Mouse (Mus musculus) forebrain, embryonic 12.5 days (tissue): ENCODE data around the gene Sh3gl2. TPM values are rescaled to one million over a fixed set of nuclear protein-coding genes. Genes with fewer than 3 reads are reported as not detected.

Source experiments
- ATAC-seq: fragments of 200-750 bp; cut with Nextera tagmentation; 2 replicates; pipeline ENCODE4 v1.8.0; 2017; ENCODE audit warnings: moderate TSS enrichment; ENCODE audit not compliant: low FRiP score
- H3K27ac ChIP-seq: fragments of 300-500 bp; sonication (generic); 2 replicates; pipeline ENCODE4 v1.5.1; 2016; ENCODE audit warnings: mild to moderate bottlenecking
- H3K27me3 ChIP-seq: fragments of 300-500 bp; sonication (generic); 2 replicates; pipeline ENCODE4 v1.6.1; 2016; ENCODE audit warnings: mild to moderate bottlenecking
- H3K36me3 ChIP-seq: fragments of 300-500 bp; sonication (generic); replicated peaks from 2 replicates; pipeline ENCODE4 v1.6.1; 2016; ENCODE audit warnings: mild to moderate bottlenecking
- H3K4me1 ChIP-seq: fragments of 300-500 bp; sonication (generic); 2 replicates; pipeline ENCODE4 v1.6.1; 2016
- H3K4me2 ChIP-seq: fragments of 300-500 bp; sonication (generic); 2 replicates; pipeline ENCODE4 v1.6.1; 2016; ENCODE audit warnings: mild to moderate bottlenecking, moderate library complexity
- H3K4me3 ChIP-seq: fragments of 300-500 bp; sonication (generic); replicated peaks from 2 replicates; pipeline ENCODE4 v1.5.1; 2016; ENCODE audit warnings: mild to moderate bottlenecking
- H3K9ac ChIP-seq: fragments of 300-500 bp; sonication (generic); 2 replicates; pipeline ENCODE4 v1.6.1; 2016; ENCODE audit warnings: mild to moderate bottlenecking
- H3K9me3 ChIP-seq: fragments of 300-500 bp; sonication (generic); 2 replicates; pipeline ENCODE4 v1.6.1; 2016
- WGBS: fragments of 180-500 bp; shearing (Covaris S2); methylation state at CpG from one replicate; pipeline ENCODE4 v1.1.7; 2016; 5-methylcytosine and 5-hydroxymethylcytosine counted together
- polyA plus RNA-seq: library from polyadenylated mRNA; unstranded; fragments of >200 nt; fragmentation: Nextera tagmentation; extraction: Ambion mirVana; gene quantifications from 2 replicates; pipeline ENCODE4 v1.2.1, GENCODE M21; 2016

Sh3gl2 gene
- polyA plus RNA-seq, 1 experiment from 2014 or later: 14.0 TPM

GRCm38 (mm10) chr4:85402823-85403222 is 197.9 kb downstream of the Sh3gl2 start:
- peaks cover 4% of the 10 kb centered on the region for H3K27me3 ChIP-seq
- no peak overlapping the region for H3K9ac ChIP-seq
- H3K4me1 ChIP-seq: peaks cover 6% of the 10 kb centered on the region; the same call in 1 of the 2 replicates
- no peak overlapping the region for H3K4me2 ChIP-seq
- 44% methylated on average over 4 of the region's 4 CpGs for WGBS
- peak; percentile 56; the same call in 1 of the 2 replicates for ATAC-seq
- H3K4me3 ChIP-seq: no peak overlapping the region
- no peak overlapping the region for H3K27ac ChIP-seq
- no peaks in the 10 kb centered on the region for H3K36me3 ChIP-seq
- no peaks in the 10 kb centered on the region for H3K9me3 ChIP-seq

- peaks cover 4% of the 10 kb centered on the region; the same call in 1 of the 2 replicates for H3K27me3 ChIP-seq
- H3K9ac ChIP-seq: no peak overlapping the region
- H3K4me1 ChIP-seq: peaks cover 6% of the 10 kb centered on the region; the same call in 1 of the 2 replicates
- H3K9me3 ChIP-seq: no peaks in the 10 kb centered on the region
- no peaks in the 10 kb centered on the region for H3K36me3 ChIP-seq
- H3K4me3 ChIP-seq: no peak overlapping the region
- ATAC-seq: peak; percentile 69
- H3K4me2 ChIP-seq: no peak overlapping the region
- H3K27ac ChIP-seq: no peak overlapping the region
- WGBS: 48% methylated on average over 10 of the region's 10 CpGs
These were observed 199.7 kb downstream of the Sh3gl2 start for GRCm38 (mm10) chr4:85404424-85405194.

DNA sequence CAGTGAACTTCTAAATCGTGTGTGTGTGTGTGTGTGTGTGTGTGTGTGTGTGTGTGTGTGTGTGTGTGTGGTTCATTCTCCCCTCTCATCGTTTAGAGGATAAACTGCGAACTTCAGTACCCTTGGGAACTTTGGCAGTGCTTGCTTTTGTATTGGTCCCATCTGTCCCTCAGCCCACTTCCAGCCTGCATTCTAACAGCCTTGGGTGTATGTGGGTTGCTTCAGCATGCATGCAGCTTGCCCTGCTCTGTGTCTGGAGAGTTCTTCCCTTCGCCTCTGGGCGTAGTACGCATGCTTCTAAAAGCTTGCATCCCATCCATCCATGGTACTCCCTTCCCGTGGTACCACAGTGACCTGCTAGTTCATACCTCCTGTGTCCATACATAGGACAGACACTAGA is 200.3 kb downstream of the Sh3gl2 start:
- Histone ChIP-seq H3K9ac (no peak overlapping the region), H3K9me3 (no peaks in the 10 kb centered on the region), H3K4me3 (no peak overlapping the region), H3K4me2 (no peak overlapping the region), H3K27ac (no peak overlapping the region), H3K36me3 (no peaks in the 10 kb centered on the region), H3K4me1 (peaks cover 6% of the 10 kb centered on the region; the same call in 1 of the 2 replicates), H3K27me3 (peaks cover 4% of the 10 kb centered on the region; the same call in 1 of the 2 replicates)
- WGBS: 85% methylated on average over 7 of the region's 7 CpGs
- ATAC-seq: 0 out of 2 replicates have a peak, but pooled peaks have one; percentile 30

DNA sequence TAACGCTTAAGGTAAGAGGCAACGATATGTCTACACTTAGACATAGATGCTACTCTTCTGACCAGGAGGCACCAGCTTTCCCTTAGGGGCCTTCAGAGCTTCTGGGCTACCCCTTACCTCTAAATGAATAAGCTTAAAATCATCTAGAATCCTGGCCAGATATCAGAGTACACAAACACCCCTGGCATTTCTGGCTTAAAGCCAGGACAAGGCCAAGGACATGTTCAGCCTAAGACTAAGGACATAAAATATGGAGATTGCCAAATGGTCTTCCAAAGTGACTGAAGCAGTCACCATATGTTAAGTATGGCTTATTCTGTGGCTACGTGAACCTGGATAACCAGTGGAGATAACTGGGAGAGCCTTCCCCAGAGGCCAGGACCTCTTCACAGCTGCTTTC is 211.5 kb downstream of the Sh3gl2 start:
- Histone ChIP-seq H3K27ac (no peak overlapping the region), H3K4me3 (no peak overlapping the region), H3K4me2 (no peak overlapping the region), H3K27me3 (no peaks in the 10 kb centered on the region), H3K36me3 (no peaks in the 10 kb centered on the region), H3K9me3 (no peaks in the 10 kb centered on the region), H3K9ac (no peak overlapping the region), H3K4me1 (no peaks in the 10 kb centered on the region)
- WGBS: 97% methylated on average over 3 of the region's 3 CpGs
- ATAC-seq: no peak

DNA sequence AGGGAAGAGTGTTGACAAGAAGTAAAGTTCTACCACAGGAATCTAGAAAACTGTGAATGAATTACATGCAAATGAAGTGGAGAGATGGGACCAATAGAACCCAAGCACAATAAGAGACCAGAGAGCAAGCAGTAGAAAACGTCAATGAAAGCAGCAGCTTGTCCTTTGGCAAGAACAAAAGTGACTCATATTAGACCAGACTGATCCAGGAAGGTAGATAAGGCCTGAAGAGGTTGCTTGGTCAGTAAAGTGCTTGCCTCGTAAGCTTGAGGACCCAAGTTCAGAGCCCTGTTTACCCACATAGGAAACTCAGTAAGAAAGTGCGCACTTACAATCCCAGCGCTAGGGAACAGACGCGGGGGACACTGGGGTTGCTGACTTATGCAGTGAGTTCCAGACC is 215.5 kb downstream of the Sh3gl2 start:
- no peak for ATAC-seq
- 85% methylated on average over 6 of the region's 6 CpGs for WGBS
- H3K4me3 ChIP-seq: no peak overlapping the region

DNA sequence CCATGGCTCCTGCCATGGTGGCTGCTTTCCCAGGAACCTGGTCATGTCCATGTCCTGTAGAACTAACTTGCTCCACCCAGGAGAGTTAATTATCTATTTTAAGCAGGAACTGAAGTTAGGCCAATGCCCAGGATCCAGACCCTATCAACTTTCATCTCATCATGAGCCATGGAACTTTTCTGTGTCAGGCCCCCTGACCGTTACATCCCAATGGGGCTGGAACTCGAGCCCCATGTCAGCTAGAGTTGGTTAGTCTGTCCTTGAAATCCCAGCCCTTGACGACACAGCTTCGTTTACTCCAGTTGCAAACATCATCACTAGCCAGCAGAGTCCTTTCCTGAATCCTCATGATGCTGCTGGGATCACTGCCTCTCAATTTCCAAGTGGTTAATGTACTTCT is 221.3 kb downstream of the Sh3gl2 start:
- no peak overlapping the region for H3K27ac ChIP-seq

More for the DNA sequence above, 215.5 kb downstream of the Sh3gl2 start:
- Histone ChIP-seq H3K4me1 (no peaks in the 10 kb centered on the region), H3K36me3 (no peaks in the 10 kb centered on the region), H3K9me3 (no peaks in the 10 kb centered on the region), H3K9ac (no peak overlapping the region), H3K4me2 (no peak overlapping the region), H3K27ac (no peak overlapping the region), H3K27me3 (no peaks in the 10 kb centered on the region)

DNA sequence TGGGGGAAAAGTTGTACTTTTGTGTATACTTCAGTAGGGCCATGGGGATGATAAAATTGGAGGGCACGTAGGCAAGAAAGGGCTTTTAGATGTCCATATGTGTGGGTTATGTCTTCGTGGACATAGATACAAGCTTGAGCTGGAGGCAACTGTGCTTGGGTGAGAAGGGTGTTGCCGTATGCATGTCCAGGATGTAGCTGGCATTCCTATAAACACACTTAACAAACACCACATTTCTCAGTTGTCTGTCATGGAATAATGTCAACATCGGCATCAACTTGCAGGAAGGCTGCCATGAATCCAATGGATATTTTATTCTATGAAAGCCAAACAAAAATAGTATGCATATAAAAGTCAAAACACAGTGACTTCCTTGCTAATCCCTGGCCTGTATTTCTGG is 227.9 kb downstream of the Sh3gl2 start:
- Histone ChIP-seq H3K4me1 (no peaks in the 10 kb centered on the region), H3K4me2 (no peak overlapping the region), H3K27me3 (no peaks in the 10 kb centered on the region), H3K9me3 (no peaks in the 10 kb centered on the region), H3K9ac (no peak overlapping the region), H3K36me3 (no peaks in the 10 kb centered on the region), H3K4me3 (no peak overlapping the region), H3K27ac (no peak overlapping the region)
- ATAC-seq: no peak
- WGBS: 88% methylated on average over 4 of the region's 4 CpGs

More for the DNA sequence above, 221.3 kb downstream of the Sh3gl2 start:
- H3K9me3 ChIP-seq: no peaks in the 10 kb centered on the region
- no peak overlapping the region for H3K4me2 ChIP-seq
- 88% methylated on average over 4 of the region's 4 CpGs for WGBS
- no peak overlapping the region for H3K4me3 ChIP-seq
- H3K27me3 ChIP-seq: no peaks in the 10 kb centered on the region
- H3K4me1 ChIP-seq: no peaks in the 10 kb centered on the region
- H3K9ac ChIP-seq: no peak overlapping the region
- no peak for ATAC-seq
- no peaks in the 10 kb centered on the region for H3K36me3 ChIP-seq

DNA sequence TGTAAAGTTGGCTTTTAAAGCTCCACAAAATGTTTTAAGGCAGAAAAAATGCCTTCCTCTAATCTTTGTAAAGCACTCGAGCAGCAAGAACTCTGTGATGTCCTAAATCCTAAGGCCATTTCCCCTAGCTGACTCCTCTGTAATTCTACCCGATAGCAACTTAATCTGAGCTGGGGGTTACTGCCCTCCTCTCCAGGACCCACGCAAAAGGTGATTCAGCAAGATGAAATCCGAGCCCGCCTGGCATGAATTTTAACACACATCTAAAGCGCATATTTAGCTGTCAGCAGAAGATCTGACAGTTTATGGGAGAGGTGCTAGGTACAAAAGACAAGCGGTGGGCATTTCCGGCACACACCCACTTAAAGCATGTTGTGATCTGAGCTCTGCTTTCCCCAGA is 229.8 kb downstream of the Sh3gl2 start:
- H3K4me3 ChIP-seq: no peak overlapping the region
- no peak overlapping the region for H3K27ac ChIP-seq
- no peaks in the 10 kb centered on the region for H3K27me3 ChIP-seq
- no peak overlapping the region for H3K9ac ChIP-seq
- 70% methylated on average over 8 of the region's 8 CpGs for WGBS
- no peaks in the 10 kb centered on the region for H3K9me3 ChIP-seq
- ATAC-seq: no peak
- H3K36me3 ChIP-seq: no peaks in the 10 kb centered on the region
- no peak overlapping the region for H3K4me2 ChIP-seq
- H3K4me1 ChIP-seq: no peaks in the 10 kb centered on the region

- 54% methylated on average over 3 of the region's 3 CpGs for WGBS
- no peaks in the 10 kb centered on the region for H3K27me3 ChIP-seq
- no peak overlapping the region for H3K27ac ChIP-seq
- no peaks in the 10 kb centered on the region for H3K36me3 ChIP-seq
- H3K9me3 ChIP-seq: no peaks in the 10 kb centered on the region
- H3K4me2 ChIP-seq: no peak overlapping the region
- ATAC-seq: no peak
- H3K4me3 ChIP-seq: no peak overlapping the region
- no peak overlapping the region for H3K9ac ChIP-seq
- no peaks in the 10 kb centered on the region for H3K4me1 ChIP-seq
These were observed 233.9 kb downstream of the Sh3gl2 start for GRCm38 (mm10) chr4:85438813-85439212.

GRCm38 (mm10) chr4:85483586-85483985 is 278.7 kb downstream of the Sh3gl2 start:
- 91% methylated on average over 6 of the region's 6 CpGs for WGBS
- H3K27ac ChIP-seq: no peak overlapping the region
- H3K9me3 ChIP-seq: no peaks in the 10 kb centered on the region
- H3K27me3 ChIP-seq: no peaks in the 10 kb centered on the region
- peaks cover 3% of the 10 kb centered on the region; the same call in 1 of the 2 replicates for H3K4me1 ChIP-seq
- no peak overlapping the region for H3K4me2 ChIP-seq
- no peaks in the 10 kb centered on the region for H3K36me3 ChIP-seq
- no peak overlapping the region for H3K9ac ChIP-seq
- no peak for ATAC-seq
- no peak overlapping the region for H3K4me3 ChIP-seq

GRCm38 (mm10) chr4:85486316-85486946 is 281.5 kb downstream of the Sh3gl2 start:
- H3K27me3 ChIP-seq: no peaks in the 10 kb centered on the region
- no peak overlapping the region for H3K4me3 ChIP-seq
- H3K4me1 ChIP-seq: peaks cover 3% of the 10 kb centered on the region; the same call in 1 of the 2 replicates
- H3K4me2 ChIP-seq: no peak overlapping the region
- no peaks in the 10 kb centered on the region for H3K9me3 ChIP-seq
- H3K27ac ChIP-seq: no peak overlapping the region
- H3K9ac ChIP-seq: no peak overlapping the region
- 72% methylated on average over 10 of the region's 10 CpGs for WGBS
- no peaks in the 10 kb centered on the region for H3K36me3 ChIP-seq
- ATAC-seq: no peak

- no peak for ATAC-seq
- Histone ChIP-seq H3K4me2 (no peak overlapping the region), H3K4me3 (no peak overlapping the region), H3K27me3 (no peaks in the 10 kb centered on the region), H3K27ac (no peak overlapping the region), H3K9me3 (no peaks in the 10 kb centered on the region), H3K36me3 (no peaks in the 10 kb centered on the region), H3K4me1 (no peaks in the 10 kb centered on the region), H3K9ac (no peak overlapping the region)
- WGBS: 82% methylated on average over 3 of the region's 3 CpGs
These were observed 300.8 kb downstream of the Sh3gl2 start for GRCm38 (mm10) chr4:85505718-85506117.
